Mouse (Mus musculus) embryo, embryonic 11.5 days (tissue): ENCODE results near the gene Csnk2a2.

Experiments
- DNase-seq: peaks from one replicate; pipeline ENCODE4 v3.0.0-alpha.2; 2012; ENCODE audit warnings: low read depth, low spot score

Gene Csnk2a2

DNA sequence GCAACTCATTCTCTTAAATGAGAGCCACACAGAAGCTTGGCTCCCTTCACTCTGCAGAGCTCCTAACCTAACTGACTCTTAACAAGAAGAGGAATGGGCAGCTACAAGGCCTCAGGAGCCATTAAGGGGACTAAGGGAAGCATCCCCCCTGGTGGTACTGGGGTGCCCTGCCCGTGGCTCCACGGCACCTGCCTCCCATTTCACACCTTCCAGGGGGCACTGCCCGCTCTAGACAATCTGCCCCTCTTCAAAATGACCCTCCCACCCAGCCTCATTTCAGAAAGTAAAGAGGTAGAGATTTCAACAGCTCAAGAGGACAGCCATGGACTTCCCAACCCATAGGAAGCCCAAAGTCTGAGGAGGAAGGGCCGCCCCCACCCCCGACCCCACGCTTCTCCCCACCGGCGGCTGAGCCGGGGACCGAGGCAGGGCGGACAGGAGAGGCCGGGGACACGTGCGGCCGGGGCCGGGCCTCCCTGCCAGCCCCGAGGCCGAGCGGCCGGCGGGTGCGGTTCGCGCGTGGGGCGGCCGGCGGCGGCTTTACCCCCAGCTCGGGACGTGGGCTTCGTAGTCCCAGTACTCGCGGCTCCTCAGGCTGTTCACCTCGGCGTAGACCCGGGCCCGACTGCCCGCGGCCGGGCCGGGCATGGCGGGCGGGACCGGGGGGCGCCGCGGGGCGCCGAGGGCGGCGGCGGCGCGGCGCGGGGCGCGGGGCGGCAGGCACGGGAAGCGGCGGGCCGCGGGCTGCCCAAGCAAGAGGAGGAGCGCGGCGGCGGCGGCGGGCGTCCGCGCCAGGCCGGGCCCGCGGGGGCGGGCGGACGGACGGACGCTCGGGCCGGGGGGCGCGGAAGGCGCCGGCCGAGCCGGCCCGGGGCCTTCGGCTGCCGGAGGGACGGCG is 1.8 kb downstream of the Csnk2a2 start:
- no peak for DNase-seq

GRCm38 (mm10) chr8:95470008-95470407 is 19.8 kb downstream of the Csnk2a2 start:
- no peak for DNase-seq

- no peak for DNase-seq
These were observed 20.8 kb downstream of the Csnk2a2 start for GRCm38 (mm10) chr8:95468995-95469394.

- no peak for DNase-seq
These were observed 23.3 kb downstream of the Csnk2a2 start for GRCm38 (mm10) chr8:95466543-95466942.

DNA sequence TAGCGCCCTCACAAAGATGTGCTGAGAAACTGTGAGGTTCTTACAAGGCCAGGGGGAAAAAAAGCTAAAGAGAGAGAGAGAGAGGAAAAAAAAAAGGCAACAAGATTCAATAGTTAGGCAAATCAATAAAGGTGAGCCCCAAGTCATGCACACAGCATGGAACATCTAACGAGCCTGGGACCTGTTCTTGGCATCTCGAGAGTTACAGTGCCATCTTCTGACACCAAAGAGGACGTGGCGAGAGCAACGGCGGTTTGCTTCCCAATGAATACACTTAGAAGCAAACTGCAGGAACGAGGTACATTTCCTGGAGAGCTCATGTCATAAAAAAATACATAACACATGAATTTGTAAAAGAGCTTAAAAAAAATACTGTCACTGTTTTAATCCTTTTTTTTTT is 37.3 kb downstream of the Csnk2a2 start:
- DNase-seq: no peak

DNA sequence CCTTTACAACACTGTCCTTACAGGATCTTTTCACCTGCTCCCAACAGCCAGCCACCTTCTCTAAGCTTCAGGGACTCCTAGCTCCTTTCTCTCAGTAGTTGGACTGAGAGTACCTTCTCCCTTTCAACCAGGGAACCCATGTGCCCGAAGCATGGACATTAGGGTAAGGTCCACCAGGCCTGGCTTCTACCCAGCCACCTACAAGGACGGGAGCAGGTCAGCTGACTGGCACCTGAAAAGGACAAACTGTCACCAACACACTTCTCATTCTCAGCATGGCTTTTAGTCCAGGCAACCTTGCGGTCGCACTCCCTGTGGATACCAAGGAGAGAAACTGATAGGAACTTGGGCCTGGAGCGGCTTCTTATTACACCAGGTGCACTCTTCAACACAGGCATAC is 39.6 kb downstream of the Csnk2a2 start:
- no peak for DNase-seq

DNA sequence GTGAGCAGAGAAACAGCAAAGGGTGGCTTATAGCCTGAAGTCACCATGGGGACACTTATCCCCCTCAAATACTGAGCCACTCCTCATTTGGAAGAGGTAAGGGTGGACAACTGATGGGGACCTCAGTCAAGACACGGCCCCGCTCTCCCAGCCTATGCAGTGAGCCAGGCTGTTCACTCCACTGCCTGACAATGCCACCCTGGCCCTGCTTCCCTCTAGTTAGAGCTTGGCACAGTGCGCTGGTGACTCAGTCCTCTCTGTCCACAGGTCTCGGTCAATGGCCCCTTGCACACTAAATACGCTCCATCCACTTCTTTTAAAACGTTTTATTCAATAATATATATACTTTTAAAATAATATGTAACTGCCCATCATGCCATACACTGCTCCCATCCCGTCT is 42.2 kb downstream of the Csnk2a2 start:
- no peak for DNase-seq

GRCm38 (mm10) chr8:95445042-95445441 is 44.8 kb downstream of the Csnk2a2 start:
- DNase-seq: no peak

DNA sequence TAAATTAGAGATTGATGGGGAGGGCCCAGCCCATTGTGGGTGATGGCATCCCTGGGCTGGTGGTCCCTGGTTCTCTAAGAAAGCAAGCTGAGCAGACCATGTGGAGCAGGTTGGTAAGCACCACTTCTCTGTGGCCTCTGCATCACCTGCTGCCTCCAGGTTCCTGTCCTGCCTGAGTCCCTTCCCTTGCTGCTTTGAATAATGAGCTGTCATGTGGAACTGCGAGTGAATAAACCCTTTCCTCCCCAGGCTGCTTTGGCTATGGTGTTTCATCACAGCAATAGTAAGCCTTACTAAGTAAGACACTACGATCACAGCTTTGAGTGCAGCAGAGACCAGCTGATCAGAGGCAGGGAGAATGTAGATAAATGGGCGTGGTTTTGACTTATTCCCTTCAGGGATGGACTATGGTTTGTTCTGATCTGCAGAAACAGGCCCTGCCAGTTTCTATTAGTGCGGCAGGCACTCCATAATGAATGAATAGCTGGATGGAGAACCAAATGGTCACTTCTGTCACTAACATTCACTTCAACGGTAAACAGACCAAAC is 48.3 kb downstream of the Csnk2a2 start:
- no peak for DNase-seq

GRCm38 (mm10) chr8:95440168-95440709 is 49.6 kb downstream of the Csnk2a2 start:
- DNase-seq: no peak

DNA sequence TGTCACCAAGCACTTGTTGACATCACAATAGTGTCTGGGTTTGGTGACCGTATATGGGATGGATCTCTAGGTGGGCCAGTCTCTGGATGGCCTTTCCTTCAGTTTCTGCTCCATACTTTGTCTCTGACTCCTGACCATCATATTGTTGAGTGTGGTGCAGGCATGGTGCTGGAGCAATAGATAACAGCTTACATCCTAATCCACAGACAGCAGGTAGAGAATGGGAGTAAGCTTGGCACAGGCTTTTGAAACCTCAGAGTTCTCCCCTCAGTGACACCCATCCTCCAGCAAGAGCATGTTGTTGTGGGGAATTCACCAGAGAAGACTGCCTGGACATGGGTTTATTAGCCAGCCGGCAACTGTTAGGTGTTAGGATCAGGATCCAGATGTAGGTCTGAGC is 50.4 kb downstream of the Csnk2a2 start:
- no peak for DNase-seq

DNA sequence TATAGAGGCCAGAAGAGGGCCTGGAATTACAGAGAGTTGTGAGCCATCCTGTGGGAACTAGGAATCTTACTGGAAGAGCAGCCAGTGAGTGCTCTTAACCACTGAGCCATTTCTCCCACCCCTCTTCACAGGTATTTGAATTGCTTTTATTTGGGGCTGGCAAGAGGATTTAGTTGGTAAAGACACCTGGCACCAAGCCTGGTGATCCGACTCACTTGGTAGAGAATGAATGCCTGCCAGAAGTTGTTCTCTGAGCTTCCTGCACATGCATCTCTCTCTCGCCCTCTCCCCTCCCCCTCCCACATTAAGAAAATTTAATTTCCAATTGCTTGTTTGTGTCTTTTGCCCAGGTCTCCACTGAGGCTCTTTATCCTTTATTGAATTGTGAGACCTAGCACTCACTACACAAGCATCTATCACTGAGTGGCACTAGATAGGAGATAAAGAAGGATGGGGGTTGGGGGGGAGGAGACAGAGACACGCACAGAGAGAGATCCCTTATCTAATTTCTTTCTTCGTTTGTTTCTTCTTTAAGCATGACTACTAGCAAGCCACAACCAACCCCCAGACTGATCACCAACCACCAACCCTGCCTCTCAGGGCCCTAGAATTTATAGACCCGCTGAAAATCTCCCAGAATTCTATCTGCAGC is 52.4 kb downstream of the Csnk2a2 start:
- no peak for DNase-seq

DNA sequence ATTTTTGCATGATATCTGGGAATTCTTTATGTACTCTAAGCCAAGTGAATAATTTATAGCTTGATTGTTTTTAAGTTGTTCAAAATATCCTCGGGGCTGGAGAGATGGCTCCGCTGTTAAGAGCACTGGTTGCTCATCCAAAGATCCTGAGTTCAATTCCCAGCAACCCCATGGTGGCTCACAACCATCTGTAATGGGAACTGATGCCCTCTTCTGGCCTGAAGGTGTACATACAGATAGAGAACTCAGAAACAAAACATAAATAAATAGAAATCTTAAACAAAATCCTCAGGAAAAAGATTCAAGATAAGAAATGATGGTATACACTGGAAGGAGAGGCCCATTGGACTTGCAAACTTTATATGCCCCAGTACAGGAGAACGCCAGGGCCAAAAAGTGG is 53.9 kb downstream of the Csnk2a2 start:
- DNase-seq: no peak

DNA sequence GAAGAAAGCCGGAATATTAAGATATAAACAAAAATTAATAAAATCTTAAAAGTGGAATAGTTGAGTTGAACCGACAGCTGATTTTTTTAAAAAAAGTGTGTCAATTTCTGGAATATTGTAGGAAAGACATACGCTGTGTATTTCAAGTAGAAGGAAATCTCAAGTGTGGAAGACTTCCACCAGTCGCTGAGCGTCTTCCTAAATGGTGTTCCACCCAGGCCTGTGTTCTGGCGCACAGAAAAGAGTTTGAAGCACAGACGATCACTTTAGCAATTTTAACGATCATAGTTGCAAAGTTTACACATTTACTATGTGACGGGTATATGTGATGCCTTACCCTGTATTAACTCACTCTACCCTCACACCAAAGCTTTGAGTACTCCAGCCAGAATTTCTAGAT is 54.4 kb downstream of the Csnk2a2 start:
- no peak for DNase-seq

DNA sequence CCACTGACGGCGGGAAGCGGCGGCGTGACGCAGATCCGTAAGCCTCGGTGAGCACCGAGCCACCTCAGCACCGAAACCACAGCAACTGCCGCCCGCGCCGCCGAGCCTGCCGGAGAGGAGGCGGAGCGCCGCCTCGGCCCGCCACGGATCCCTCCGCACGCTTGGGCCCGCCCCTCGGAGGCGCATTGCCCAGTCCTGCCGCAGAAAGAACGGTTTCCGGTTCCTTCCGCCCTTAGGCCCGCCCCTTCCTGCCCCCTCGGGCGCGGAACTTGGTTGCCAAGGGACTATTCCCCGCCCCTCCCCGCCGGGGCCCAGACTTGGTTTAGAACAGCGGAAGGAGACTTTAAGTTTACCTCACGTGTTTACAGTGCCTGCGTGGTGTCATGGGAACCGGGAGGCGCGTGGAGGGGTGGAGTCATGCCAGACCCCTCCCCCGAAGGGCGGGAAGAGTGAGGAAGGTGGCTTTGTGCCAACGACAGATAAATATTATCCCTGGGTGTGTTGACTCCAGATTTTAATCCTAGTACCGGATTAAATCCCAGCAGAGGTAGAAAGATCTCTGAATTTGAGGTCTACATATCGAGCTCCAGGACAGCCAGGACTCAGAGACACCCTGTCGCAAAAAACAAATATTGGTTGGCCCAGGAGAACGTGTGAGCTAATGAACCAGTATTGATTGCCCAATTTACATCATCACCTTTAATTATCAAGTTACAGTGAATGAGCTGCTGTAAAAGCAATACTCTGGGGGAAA is 55.0 kb downstream of the Csnk2a2 start, which contains the start of gene Cfap20:
Cfap20 (minus strand) TSS at position 184 of the 754 bp plus-strand sequence.
- DNase-seq: peak; percentile 98

DNA sequence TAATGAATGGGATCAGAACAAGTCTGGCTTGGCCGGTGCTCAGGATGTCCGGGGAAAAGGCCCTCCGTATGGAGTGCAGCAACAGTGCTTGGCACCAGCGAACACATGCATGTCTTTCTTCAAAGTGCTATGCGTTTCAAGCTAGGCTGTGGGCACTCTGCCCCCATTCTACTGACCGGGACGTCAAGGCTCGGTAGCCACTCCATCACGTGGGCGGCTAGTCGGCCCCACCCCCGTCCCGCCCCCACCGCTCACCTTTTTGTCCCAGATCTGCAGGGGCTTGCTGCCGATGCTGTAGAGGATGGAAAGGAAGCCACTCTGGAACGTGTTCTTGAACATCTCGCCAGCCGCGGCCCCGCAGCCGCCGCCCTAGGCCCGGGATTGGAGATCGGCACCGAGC is 55.6 kb downstream of the Csnk2a2 start:
- no peak for DNase-seq

- no peak for DNase-seq
These were observed 56.7 kb downstream of the Csnk2a2 start for GRCm38 (mm10) chr8:95433124-95433523.

DNA sequence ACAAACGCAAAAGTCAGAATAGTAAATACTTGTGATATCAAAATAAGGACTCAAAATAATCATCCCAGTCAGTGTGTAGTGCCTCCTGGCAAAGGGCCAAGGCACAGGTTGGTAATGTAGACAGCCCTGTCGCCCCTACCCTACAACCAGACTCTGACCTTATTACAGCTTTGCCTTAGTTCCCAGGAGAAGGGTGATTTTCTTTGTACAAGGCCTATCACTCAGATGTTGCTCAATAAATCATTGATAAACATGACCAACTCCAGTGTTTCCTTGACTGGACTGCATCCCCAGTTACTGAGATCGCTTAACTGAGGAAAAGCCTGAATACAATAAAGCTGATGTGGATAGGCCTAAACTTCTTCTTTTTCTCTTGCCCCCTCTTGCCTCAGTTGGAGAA is 57.4 kb downstream of the Csnk2a2 start:
- no peak for DNase-seq

DNA sequence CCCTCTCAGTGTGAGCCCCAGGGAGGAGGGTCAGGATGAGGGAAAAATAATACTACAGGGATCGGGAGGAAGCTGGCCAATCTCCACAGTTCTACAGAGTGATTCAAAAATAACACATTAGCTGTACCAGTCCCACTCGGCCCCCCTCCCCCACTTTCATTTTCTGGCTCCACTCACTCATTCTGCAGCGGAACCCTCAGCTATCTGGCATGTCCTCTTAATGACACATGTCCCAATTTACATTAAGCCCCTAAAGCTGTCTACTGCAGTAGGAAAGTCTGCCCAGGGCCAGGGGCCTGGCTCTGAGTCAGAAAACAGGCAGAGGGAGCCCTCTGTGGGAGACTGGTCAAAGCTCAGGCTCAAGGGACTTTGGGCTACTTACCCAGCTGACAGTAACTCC is 59.9 kb downstream of the Csnk2a2 start:
- DNase-seq: no peak

- DNase-seq: peak; percentile 71
These were observed 62.0 kb downstream of the Csnk2a2 start for GRCm38 (mm10) chr8:95427594-95428535.
